Mouse (Mus musculus) retina, embryonic 14.5 days (tissue): ENCODE measurements around the gene Cdx4.

Source experiments
- DNase-seq: peaks from one replicate; pipeline ENCODE4 v3.0.0-alpha.2; 2015; ENCODE audit warnings: low spot score

The Cdx4 gene

DNA sequence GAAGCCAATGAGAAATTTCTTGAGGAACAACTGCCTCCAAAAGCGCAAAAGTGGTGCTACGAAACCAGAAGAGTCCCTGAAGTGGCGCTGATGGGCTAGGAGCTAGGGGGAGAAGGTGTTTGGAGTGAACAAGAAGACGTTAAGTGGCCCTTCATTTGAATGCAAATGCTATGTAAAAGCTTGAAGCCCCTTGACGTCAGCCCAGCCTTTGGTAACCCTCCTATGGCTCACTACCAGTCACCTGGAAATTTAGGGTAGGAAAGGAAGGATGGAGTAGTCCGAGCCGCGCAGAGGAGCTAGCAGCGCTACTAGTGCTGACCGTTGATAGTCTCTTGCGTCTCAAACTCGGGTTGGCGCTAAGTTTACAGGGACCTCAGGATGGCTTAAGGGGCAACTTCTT lies at the start of gene Cdx4:
TSS of gene Cdx4 (plus strand) at position 253 of the 400 bp plus-strand sequence.
- DNase-seq = no peak

DNA sequence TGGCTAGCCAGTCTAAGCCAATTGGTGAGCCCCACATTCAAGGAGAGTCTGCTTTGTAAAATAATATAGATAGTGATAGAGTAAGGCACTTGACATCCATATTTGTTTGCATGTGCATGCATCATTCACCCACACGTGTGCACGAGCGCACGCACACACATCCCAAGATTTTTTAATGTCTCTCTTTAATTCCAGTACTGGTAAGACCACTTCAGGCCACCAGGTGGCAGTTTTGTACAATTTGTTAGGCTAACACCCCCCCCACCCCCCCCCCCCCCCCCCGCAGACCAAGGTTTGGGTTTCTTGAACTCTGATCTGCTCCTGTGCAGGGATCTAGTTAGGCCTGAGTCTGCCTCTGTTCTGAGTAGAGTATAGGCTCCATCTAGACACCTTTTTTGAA lies 46.9 kb upstream of the Cdx4 start:
- peak; percentile 13 for DNase-seq

DNA sequence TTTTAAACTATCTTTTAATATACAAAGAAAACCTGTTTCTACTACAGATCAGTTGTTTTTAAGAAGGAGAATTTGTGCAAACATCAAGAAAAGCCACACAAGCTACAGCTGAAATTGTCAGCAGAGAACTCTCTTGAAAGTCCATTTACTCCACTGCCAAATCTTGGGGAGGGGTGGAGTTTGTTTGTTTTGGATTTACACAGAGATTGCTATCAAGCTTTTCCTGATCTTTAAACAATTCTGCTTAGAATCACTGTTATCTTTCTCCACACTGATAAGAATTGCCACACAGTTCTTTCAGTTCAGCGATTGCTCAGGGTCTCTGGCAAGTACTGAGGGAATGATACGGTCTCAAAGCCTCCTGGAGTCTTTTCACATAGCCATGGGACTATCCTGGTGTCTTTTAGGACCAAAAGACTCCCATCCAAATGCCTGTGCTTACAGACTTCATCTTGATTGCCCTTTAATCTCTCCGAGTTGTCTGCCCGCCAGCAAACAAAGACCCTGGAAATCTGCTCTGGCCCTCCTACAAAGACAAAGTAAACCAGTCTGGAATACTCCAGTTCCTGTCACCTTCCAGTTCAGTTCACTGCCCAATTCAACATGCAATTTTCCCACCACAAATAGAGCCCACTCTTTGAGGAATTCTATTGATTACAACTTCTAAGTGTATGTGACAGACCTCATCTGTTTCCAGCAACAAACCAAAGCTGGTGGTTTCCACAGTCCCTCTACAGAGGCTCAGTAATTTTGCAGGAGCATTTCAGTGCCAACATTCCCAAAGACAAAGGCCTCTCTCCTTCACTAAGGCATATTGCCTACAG lies 34.1 kb upstream of the Cdx4 start:
- peak; percentile 1 for DNase-seq

DNA sequence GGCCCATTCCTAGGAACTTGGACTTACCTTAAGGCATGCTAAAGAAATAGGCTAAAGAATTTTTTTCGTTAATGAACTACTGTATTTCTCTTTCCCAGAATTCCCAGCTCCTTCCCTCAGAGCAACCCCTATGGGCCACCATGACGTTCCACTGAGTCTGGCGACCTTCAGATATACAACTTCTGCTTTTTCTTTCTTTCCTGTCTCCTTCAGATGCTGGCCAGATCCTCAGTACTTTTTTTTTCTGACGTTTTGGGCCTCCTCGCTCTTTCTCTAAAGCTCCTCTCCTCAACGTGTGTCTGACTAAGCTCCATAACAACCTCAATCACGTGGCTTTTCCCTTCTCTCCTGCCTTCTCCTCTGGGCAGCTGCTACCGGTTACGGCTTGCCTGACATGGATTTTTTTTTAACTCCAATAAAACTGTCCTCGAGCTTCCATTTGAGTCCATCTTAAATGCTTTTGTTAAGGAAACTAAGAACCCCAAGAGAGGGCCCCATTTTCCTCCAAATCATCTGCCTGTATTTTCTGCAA lies 33.3 kb upstream of the Cdx4 start:
- DNase-seq = peak; percentile 1

DNA sequence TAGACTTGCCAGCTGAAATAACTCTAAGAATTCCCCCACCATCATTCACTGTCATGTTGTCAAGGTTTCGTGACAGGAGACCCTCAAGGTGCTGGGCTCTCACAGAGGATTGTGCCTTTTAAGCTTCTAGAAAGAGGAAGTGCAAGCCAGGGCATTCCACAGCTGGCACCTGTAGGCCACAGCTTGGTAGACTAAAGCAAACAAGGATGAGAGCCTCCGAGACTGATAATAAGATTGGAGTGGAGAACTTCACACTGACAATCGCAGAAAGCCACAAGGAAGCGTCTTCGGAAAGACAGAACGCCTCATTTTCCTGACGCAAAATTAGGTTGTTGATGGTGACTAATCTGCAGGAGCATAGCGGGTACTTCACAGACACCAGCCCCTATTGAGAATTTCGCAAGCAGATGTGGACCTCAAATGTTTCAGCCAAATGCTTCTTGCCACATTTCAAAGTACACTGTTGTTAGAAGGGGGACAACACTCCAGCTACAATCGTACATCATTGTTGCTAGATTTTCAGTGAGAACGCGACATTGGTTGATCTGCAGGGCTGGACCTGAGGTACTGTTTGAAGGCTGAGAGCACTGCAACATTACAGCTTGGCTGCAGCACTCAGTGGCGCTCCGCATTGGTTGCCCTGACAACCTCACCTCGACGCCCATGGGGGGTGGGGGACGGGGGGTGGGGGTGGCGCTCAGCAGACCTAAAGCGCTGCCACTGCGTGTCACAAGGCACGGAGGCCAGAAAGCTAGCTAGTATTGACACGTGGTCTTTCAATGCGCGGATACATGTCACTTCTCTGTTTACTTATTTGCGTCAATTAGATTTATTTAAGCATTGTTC lies 32.5 kb upstream of the Cdx4 start:
- peak; percentile 48 for DNase-seq

DNA sequence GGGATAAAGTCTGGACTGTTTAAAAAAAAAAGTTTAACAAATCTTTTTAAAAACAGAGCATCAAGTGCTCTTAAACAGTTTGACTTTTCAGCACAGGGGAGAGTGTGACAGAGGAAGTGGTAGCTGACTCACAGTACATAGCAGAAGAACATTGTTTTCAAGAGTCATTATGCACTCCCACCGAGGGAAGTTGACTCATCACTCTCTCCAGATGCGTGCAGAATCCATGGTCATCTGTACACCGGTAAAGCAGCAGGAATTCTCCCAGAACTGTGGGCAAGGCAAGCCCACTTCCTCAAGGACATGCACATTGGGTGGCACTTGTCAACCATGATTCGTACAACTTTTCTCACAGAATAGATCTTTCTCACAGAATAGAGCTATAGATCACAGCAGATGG lies 22.3 kb upstream of the Cdx4 start:
- DNase-seq = no peak

DNA sequence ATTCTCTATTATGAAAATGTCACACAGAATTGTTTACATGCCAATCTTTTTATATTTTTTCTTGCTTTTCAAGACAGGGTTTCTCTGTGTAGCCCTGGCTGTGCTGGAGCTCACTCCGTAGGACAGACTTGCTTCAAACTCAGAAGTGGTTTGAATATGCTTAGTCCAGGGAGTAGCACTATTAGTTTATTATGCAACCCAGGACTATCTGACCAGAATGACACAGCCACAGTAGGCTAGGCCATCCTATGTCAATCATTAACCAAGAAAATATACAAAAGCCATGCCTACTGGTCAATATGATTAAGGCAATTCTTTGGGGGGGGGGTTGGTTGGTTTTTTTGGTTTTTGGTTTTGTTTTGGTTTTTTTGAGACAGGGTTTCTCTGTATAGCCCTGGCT lies 12.9 kb upstream of the Cdx4 start:
- DNase-seq = no peak

DNA sequence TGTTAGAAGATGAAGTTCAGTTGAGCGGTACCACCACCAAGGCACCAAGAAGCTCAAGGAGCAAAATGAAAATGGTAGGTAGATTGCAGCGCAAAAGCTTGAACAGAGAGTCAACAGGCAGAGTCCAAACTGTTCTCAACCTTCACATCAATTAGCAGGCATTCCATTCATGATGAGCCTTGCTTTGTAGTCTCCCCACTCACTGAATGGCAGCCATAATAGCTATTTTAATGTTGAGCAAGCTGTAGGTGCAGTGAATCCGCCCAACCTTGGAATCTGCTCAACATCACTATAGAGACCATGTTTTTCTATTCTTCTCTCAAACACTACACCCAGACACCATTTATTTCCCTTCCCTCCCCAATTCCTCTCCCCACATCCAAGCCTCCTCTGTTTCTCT lies 9.5 kb upstream of the Cdx4 start:
- DNase-seq = no peak

DNA sequence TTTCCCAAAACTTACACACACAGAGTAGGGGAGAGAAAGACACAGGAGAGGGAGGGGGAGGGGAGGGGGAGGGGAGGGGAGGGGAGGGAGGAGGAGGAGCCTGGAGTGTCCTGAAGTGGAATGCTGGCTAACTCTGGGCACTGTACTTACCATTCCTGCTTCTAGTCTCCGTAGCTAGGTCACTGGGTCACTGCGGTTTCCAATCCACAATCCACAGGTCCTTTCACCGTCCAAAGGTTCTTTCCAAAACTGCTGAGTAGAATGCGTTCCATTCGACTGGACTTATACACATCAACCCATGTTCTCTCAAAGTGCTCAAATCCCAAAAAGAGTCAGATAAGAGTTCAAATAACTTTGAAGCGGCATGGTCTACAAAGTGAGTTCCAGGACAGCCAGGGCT lies 7.1 kb upstream of the Cdx4 start:
- DNase-seq = no peak

DNA sequence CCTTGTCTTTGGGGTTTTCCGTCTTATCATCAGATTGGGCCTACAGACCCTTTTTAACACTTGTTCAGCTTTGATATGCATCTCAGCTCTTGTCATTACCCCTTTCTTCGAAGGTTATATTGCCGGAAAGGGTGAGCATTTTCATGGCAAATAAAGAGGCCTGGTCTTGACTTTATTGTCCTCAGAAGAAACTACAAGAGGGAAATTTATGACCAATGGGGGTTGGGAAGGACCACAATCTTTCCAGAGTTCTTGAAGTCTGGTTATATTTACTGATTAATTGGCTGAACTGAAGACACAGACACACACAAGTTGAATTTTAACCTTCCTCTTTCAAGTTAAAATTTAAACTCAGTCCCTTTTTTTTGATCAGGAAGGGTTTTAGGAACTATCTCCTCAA lies 4.7 kb downstream of the Cdx4 start:
- no peak for DNase-seq

DNA sequence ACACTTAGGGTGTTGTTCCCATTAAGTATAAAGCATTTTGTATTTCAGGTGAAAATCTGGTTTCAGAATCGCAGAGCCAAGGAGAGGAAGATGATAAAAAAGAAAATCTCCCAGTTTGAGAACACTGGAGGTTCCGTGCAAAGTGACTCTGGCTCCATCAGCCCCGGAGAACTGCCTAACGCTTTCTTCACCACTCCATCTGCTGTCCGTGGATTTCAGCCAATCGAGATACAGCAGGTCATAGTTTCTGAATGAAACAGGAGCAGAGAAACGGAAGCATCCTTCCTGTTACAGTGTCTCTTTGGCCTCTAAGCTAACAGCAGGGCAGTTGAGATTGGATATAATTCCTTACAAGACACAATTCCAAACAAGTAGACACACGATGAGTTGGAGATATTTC lies 8.2 kb downstream of the Cdx4 start:
- no peak for DNase-seq

DNA sequence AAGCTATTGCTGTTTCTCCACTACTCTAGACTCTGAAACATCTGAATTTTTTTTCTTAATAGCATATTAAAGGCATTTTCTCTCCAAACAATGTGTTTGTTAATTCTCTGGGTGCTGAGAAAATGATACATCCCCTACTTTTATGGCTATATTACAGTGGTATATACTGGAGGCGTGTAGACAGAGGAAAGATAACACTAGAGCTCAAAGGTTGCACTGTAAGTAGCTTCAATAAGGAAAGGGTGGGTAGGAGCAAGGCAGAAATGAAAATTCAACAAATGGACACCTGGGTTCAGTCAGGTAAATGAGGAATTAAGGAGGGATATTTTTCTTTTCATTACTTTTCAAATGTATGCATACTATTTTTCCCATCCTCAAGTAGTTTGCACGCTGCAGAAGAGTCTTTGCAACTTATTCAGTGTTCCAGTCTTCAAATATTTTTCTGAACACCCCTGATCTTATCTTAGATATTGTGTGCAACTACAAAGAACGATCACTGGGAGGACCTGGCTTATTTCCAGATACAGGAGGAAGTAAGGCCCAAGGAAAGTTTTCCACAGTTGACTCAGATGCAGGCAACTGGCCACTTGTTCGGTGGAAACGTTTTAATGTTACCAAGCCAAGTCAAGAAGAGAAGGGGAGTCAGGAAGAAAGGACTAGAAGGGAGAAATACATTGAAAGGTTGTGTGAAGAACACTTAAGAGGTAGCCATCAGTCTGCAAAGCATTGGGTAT lies 10.1 kb downstream of the Cdx4 start:
- no peak for DNase-seq

DNA sequence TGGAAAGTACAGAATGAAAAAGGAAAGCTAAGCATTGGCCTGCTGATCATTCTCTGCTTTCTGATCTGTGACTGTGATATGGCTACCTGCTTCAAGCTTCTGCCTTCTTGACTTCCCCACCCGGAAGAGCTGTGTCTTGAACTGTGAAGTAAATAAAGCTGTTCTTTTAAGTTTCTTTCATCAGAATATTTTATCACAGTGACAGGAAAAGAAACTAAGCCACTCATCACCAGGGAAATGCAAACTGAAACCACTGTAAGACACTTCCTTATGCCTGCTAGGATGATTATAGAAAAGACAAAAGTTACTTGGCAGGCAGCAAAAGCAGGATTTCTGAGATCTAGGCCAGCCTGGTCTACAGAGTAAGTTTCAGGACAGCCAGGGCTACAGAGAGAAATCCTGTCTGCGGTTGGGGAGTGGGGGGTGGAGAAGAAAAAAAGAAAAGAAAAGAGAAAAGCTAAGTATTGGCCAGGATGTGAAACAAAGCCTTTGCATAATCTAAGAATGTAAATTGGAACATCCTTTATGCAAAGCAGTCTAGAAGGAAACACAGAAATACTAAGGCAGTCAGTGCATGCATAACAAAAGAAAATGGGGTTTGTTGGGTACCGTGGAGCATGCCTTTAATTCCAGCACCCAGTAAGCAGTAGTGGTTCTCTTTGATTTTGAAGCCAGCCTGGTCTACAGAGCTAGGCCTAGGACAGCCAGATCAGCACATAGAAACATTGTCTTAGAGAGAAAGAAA lies 20.3 kb downstream of the Cdx4 start:
- DNase-seq = no peak

DNA sequence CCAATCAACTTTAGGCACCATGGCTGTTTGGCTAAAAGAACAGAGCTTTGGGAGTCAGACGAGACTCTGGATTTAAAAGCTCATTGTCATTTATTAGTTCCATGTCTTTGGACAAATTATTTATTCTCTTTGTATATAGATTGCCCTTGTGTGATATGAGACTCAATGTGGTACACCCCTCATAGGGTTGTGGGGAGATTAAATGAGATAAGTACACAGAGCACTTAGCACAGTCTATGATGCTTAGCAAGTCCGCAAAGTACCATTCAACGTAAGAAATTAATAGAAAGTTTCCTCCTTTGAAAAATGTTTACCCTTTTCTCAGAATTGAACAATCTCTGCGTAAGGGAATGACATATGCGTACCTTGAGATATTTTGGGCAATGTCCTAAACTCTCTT lies 34.6 kb downstream of the Cdx4 start:
- no peak for DNase-seq

DNA sequence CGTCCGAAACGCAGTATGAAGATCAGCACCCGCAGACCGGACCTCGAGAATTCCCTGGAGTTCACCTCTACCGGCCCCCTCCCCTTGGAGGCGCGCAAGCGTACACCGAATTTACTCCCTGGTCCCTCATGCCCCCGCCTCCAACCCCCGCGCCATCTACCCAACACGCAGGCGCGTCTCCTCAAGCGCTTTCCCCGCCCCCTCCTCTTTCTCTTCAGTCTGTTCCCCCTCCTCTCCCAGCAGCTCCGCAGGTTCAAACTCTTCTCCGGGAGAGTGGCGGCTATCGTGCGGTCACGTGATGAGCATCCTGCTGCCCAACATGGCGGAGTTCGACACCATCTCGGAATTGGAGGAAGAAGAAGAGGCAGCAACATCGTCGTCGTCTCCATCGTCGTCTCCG lies 35.1 kb downstream of the Cdx4 start, which contains the start of gene Chic1:
TSS of gene Chic1 (plus strand) at position 190 of the 400 bp plus-strand sequence.
- DNase-seq = peak; percentile 86

DNA sequence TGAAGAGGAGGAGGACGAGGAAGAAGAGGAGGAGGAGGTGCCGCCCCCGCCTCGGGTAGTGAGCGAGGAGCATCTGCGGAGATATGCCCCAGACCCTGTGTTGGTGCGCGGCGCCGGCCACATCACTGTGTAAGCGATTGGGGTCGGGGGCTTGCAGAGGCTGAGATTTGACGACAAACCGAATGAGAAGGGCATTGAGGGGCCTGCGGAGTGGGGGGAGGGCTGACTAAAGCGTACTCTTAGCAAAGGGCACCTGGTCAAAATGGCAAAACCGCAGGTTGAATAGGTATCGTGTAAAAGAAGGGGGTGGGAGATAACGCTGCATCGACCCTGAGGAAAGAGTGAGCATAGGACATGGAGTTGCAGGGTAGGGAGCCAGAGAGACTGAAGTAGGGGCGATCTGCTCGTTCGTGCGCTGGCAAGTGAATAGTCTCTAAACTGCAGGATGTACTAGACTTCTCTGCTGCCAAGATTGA lies 35.6 kb downstream of the Cdx4 start:
- DNase-seq = peak; percentile 22

DNA sequence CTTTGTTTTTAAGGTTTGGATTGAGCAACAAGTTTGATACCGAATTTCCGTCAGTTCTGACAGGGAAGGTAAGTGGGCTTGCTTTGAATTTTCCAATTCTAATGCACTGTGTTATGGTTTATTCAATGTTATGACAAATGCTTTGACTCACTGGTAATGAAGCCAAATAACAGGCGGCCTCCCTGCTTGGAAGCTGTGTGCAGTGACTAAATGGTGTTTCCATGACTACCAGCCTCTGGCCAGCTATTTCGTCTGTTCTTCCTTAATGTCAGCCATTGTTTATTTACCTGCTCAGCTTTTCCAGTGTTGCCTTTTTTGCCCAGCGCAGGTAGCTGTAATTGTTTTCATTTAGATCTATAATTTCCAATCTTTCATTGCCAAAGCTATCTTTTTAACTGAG lies 45.0 kb downstream of the Cdx4 start:
- DNase-seq = no peak

DNA sequence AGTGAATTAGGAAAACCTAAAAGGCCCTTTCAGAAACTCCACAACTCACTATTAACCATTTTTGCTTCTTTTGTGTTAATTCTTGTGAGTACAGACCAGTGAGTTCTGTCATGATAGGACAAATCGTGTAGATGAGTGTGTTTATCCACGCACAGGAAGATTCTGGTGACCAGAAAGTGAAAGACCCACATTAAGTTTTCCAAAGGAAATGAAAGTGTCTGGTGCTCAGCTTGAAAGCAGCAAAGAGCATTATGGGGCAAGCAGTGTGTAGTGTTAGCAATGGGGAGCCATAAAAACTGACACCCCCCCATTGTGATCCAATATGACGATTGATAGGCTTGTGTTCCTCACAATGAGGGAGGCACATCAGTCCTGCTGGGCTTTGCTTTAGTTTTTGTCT lies 47.5 kb downstream of the Cdx4 start:
- DNase-seq = no peak

DNA sequence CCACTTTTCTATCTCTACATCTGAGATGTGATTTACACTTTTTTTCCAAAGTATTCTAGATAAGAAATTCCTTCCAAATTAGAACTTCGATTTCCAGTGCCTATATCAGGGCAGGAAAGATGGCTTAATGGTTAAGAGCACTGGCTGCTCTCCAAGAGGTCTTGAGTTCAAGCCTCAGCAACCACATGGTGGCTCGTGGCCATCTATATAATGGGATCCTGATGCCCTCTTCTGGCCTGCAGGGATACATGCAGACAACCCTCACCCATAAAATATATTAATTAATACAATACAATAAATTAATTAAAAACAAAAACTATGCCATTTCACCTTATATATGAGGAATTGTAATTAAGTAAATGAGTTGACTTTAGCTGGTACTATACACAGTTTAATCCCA lies 50.0 kb downstream of the Cdx4 start:
- no peak for DNase-seq

DNA sequence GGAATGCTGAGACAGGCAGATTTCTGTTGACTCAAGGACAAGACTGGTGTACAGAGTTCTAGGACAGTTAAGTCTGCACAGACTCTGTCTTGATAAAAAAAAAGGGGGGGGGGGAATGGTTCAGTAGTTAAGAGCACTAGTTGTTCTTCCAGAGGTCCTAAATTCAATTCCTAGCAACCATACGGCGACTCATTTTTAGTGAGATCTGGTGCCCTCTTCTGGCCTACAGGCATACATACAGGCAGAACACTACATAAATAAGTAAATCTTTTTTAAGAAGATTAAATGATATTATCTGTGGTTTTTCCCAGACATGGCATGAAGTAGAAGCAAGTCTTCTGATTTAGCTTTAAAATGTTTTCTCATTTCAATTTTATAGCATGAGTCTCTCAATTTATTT lies 50.4 kb downstream of the Cdx4 start:
- DNase-seq = peak; percentile 34

DNA sequence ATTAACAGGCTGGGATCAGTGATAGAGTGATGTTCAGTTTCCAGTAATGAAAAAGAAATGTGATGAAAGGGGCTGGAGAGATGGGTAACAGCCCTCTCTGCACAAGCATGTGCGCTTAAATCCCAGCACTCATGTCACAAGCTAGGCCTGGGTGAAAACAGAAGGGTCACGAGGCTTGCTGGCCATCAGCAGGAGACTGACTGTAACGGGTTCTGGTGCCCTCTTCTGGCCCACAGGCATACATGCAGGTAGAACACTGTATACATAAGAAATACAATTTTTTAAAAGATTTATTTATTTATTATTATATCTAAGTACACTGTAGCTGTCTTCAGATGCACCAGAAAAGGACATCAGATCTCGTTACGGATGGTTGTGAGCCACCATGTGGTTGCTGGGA lies 53.1 kb downstream of the Cdx4 start:
- DNase-seq = peak; percentile 33
